Mouse (Mus musculus): ENCODE data around the gene Inmt. TPM values are rescaled to one million over a fixed set of nuclear protein-coding genes. Genes with fewer than 3 reads are reported as not detected.

Gene Inmt
- polyA plus RNA-seq, 1 experiment from 2014 or later: 0.24 TPM

DNA sequence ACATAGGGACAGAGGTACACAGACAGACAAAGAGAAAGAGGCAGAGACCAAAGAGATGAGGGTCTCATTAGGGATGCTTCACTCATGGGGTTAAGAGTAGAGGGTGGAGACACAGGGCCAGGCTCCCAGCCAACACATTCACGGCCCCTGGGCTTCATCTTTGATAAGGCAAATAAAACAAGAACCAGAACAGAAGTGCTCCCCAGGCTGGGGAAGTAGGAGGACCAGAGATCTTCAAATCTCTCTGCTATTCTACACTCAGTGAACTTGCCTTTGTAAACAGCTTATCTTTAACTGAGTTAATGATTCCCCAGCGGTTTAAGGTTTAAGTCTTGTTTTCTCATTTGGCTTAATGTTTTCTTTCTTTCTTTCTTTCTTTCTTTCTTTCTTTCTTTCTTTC lies 613 bp upstream of the Inmt start:
- ATAC-seq (ENCODE audit: low read depth): peak; percentile 11; the same call in 1 of the 2 replicates
- H3K9ac ChIP-seq (ENCODE audit: low read depth, low read length): no peak overlapping the region
- WGBS (ENCODE audit: insufficient replicate concordance): 35% methylated on average over 2 of the region's 2 CpGs

DNA sequence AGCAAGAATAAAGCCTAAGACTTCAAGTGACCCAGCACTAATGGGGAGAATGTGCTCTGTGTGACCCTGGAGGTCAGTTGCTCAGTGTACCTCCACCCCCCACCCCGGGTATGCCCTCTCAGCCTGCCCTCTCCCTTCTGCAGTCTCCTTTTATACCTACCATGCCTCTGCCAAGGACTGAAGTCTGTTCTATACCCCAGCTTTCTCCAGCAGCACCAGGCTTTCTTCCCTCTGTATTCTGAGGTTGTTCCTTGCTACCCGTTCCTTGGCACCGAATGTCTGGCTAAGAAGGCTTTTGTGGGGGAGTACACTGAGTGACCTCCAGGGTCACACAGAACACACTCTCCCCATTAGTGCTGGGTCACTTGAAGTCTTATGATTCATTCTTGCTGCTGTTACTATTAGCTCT lies 898 bp downstream of the Inmt start:
- H3K27ac ChIP-seq (ENCODE audit: low read length): no peak overlapping the region
- WGBS (ENCODE audit: insufficient replicate concordance): 51% methylated on average over 3 of the region's 3 CpGs

More for the DNA sequence above, 613 bp upstream of the Inmt start:
- Histone ChIP-seq H3K4me1 (ENCODE audit: control insufficient read depth, low read depth, low read length) (no peaks in the 10 kb centered on the region), H3K27ac (ENCODE audit: low read length) (no peak overlapping the region), H3K36me3 (ENCODE audit: control insufficient read depth, insufficient read depth) (no peaks in the 10 kb centered on the region), H3K27me3 (ENCODE audit: control insufficient read depth, insufficient read depth, low read depth, low read length) (no peaks in the 10 kb centered on the region), H3K4me3 (ENCODE audit: low read depth, low read length) (no peak overlapping the region), H3K9me3 (replicated peaks; ENCODE audit: control insufficient read depth, low read length) (no peaks in the 10 kb centered on the region), H3K4me2 (ENCODE audit: low read depth, low read length) (no peak overlapping the region)

DNA sequence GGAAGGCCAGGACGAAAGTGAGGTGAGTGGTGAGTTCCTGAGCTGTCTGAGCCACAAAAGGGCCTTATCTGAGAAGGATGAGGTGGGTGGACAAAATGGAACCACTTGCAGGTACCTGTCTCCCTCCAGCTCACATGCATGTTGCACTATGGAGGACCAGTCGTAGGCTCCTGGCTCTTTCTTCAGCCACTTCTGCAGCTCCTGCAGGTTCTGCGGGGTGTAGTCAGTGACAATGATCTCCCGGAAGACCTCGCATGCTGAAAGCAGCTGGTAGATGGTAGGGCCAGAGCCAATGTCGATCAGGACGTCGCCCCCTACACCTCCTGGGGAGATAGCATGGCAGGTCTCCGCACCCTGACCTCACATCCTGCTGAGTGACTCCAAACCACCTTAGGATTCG lies 1.7 kb downstream of the Inmt start:
- WGBS (ENCODE audit: insufficient replicate concordance): 62% methylated on average over 10 of the region's 10 CpGs
- H3K4me3 ChIP-seq (ENCODE audit: low read depth, low read length): no peak overlapping the region

More for the DNA sequence above, 898 bp downstream of the Inmt start:
- Histone ChIP-seq H3K36me3 (ENCODE audit: control insufficient read depth, insufficient read depth) (no peaks in the 10 kb centered on the region), H3K9ac (ENCODE audit: low read depth, low read length) (no peak overlapping the region), H3K4me3 (ENCODE audit: low read depth, low read length) (no peak overlapping the region), H3K4me1 (ENCODE audit: control insufficient read depth, low read depth, low read length) (no peaks in the 10 kb centered on the region), H3K4me2 (ENCODE audit: low read depth, low read length) (no peak overlapping the region), H3K27me3 (ENCODE audit: control insufficient read depth, insufficient read depth, low read depth, low read length) (no peaks in the 10 kb centered on the region), H3K9me3 (replicated peaks; ENCODE audit: control insufficient read depth, low read length) (no peaks in the 10 kb centered on the region)
- ATAC-seq (ENCODE audit: low read depth): no peak

DNA sequence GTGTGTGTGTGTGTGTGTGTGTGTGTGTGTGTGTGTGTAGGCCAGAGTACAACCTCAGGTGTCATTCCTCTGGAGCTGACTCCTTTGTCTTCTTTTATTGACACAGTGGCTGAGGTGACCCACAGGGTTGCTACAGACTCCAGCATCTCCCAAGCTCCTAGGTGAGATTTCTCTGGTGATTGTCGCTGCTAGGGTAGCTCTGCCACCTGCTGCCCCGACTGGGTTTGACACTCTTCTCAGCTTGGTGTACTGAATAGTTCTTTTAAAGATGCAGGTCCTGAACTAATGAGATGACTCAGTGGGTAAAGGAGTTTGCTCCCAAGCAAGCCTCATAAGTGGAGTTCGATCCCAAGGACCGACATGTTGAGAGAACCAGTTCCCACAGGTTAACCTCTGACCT lies 3.2 kb downstream of the Inmt start:
- H3K9me3 ChIP-seq (replicated peaks; ENCODE audit: control insufficient read depth, low read length): no peaks in the 10 kb centered on the region
- no peaks in the 10 kb centered on the region for H3K36me3 ChIP-seq (ENCODE audit: control insufficient read depth, insufficient read depth)
- ATAC-seq (ENCODE audit: low read depth): no peak
- WGBS (ENCODE audit: insufficient replicate concordance): 42% methylated on average over 4 of the region's 4 CpGs
- H3K4me1 ChIP-seq (ENCODE audit: control insufficient read depth, low read depth, low read length): no peaks in the 10 kb centered on the region
- no peak overlapping the region for H3K4me3 ChIP-seq (ENCODE audit: low read depth, low read length)
- no peak overlapping the region for H3K9ac ChIP-seq (ENCODE audit: low read depth, low read length)
- no peak overlapping the region for H3K27ac ChIP-seq (ENCODE audit: low read length)
- H3K27me3 ChIP-seq (ENCODE audit: control insufficient read depth, insufficient read depth, low read depth, low read length): no peaks in the 10 kb centered on the region
- H3K4me2 ChIP-seq (ENCODE audit: low read depth, low read length): no peak overlapping the region

More for the DNA sequence above, 1.7 kb downstream of the Inmt start:
- no peak overlapping the region for H3K4me2 ChIP-seq (ENCODE audit: low read depth, low read length)
- no peak for ATAC-seq (ENCODE audit: low read depth)
- H3K27me3 ChIP-seq (ENCODE audit: control insufficient read depth, insufficient read depth, low read depth, low read length): no peaks in the 10 kb centered on the region
- H3K4me1 ChIP-seq (ENCODE audit: control insufficient read depth, low read depth, low read length): no peaks in the 10 kb centered on the region
- no peaks in the 10 kb centered on the region for H3K9me3 ChIP-seq (replicated peaks; ENCODE audit: control insufficient read depth, low read length)
- H3K27ac ChIP-seq (ENCODE audit: low read length): no peak overlapping the region
- no peaks in the 10 kb centered on the region for H3K36me3 ChIP-seq (ENCODE audit: control insufficient read depth, insufficient read depth)
- H3K9ac ChIP-seq (ENCODE audit: low read depth, low read length): no peak overlapping the region

DNA sequence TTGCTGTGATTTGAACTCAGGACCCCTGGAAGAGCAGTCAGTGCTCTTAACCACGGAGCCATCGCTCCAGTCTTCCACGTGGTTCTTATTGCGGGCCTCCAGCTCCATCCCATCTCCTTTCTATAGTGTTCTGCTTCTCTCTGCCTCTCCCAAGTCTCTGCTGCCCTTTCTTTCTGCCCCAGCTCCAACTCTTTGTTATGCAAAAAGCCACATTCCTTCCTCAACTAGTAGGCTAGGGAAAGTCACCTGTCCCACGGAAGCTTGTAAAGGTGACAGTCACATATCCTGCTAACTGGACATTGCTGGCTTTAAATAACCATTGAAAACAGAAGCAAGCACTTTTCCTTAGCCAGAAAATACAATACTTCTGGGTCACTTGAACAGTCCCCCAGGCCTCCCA lies 5.0 kb downstream of the Inmt start:
- ATAC-seq (ENCODE audit: low read depth): no peak
- no peak overlapping the region for H3K4me2 ChIP-seq (ENCODE audit: low read depth, low read length)
- no peak overlapping the region for H3K27ac ChIP-seq (ENCODE audit: low read length)
- no peak overlapping the region for H3K9ac ChIP-seq (ENCODE audit: low read depth, low read length)
- WGBS (ENCODE audit: insufficient replicate concordance): 55% methylated on average over 5 of the region's 5 CpGs
- H3K27me3 ChIP-seq (ENCODE audit: control insufficient read depth, insufficient read depth, low read depth, low read length): no peaks in the 10 kb centered on the region
- no peaks in the 10 kb centered on the region for H3K4me1 ChIP-seq (ENCODE audit: control insufficient read depth, low read depth, low read length)
- H3K4me3 ChIP-seq (ENCODE audit: low read depth, low read length): no peak overlapping the region
- no peaks in the 10 kb centered on the region for H3K36me3 ChIP-seq (ENCODE audit: control insufficient read depth, insufficient read depth)
- no peaks in the 10 kb centered on the region for H3K9me3 ChIP-seq (replicated peaks; ENCODE audit: control insufficient read depth, low read length)

DNA sequence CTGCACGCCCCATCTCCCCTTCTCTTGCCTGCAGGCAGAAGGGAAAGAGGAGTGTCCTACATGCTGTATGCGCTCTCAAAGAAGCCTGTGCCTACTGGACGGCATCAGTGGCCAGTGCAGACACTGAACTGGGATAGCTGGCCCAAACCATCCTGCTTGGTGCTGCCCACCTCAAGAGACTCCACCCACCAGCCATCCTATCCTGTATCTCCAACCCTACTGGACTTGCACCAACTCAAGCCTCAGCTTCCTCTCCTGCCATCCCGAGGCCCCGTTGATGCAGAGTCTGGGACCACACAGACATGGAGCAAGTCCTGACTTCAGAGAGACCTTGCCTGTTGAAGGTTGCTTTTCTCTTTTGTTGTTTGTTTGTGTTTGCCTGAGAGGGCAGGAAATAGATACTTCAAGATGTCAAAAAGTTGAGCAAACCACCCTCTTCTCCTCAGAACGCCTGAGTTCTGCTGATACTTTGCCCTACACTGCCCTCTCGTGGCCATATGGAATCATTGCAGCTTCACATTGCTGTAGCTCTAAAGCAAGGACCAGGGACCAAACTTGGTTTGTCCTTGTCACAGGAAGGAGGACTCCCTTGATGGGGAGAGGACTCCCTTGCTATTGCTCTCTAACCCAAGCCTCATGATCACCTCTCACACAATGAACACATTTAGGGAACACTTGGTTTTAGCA lies 7.9 kb downstream of the Inmt start:
- no peak for ATAC-seq (ENCODE audit: low read depth)
- Histone ChIP-seq H3K9me3 (replicated peaks; ENCODE audit: control insufficient read depth, low read length) (no peaks in the 10 kb centered on the region), H3K4me1 (ENCODE audit: control insufficient read depth, low read depth, low read length) (no peaks in the 10 kb centered on the region)

DNA sequence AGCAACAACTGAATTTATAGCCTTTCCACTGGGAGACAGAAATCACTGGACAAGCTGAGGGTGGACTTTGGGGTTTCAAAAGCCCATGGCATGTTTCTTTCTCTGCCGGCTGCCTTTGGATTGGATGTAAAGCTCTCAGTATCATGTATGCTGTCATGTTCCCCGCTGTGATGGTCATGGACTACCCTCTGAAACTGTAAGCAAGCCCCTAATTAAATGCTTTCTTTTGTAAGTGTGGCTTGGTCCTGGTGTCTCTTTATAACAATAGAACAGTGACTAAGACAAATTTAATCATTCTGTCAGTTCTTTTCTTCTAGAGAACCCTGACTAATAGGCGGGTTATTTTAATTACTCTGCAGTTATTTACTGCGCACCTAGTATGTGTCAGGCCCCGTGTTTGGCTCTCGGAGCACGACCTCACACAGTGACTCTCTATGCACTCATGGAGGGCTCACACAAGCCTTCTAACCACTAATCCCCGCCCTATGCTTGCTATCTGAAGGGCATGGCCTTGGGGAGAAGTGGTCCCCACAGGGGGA lies 11.7 kb downstream of the Inmt start:
- Histone ChIP-seq H3K36me3 (ENCODE audit: control insufficient read depth, insufficient read depth) (no peaks in the 10 kb centered on the region), H3K4me1 (ENCODE audit: control insufficient read depth, low read depth, low read length) (no peaks in the 10 kb centered on the region), H3K9ac (ENCODE audit: low read depth, low read length) (no peak overlapping the region), H3K27ac (ENCODE audit: low read length) (no peak overlapping the region), H3K4me3 (ENCODE audit: low read depth, low read length) (no peak overlapping the region), H3K4me2 (ENCODE audit: low read depth, low read length) (no peak overlapping the region), H3K9me3 (replicated peaks; ENCODE audit: control insufficient read depth, low read length) (no peaks in the 10 kb centered on the region), H3K27me3 (ENCODE audit: control insufficient read depth, insufficient read depth, low read depth, low read length) (no peaks in the 10 kb centered on the region; the same call in 1 of the 2 replicates)
- ATAC-seq (ENCODE audit: low read depth): no peak
- 62% methylated on average over 8 of the region's 8 CpGs for WGBS (ENCODE audit: insufficient replicate concordance)

More for the DNA sequence above, 7.9 kb downstream of the Inmt start:
- Histone ChIP-seq H3K9ac (ENCODE audit: low read depth, low read length) (no peak overlapping the region), H3K4me2 (ENCODE audit: low read depth, low read length) (no peak overlapping the region), H3K27me3 (ENCODE audit: control insufficient read depth, insufficient read depth, low read depth, low read length) (no peaks in the 10 kb centered on the region; the same call in 1 of the 2 replicates), H3K4me3 (ENCODE audit: low read depth, low read length) (no peak overlapping the region), H3K36me3 (ENCODE audit: control insufficient read depth, insufficient read depth) (no peaks in the 10 kb centered on the region), H3K27ac (ENCODE audit: low read length) (no peak overlapping the region)
- WGBS (ENCODE audit: insufficient replicate concordance): 40% methylated on average over 7 of the region's 7 CpGs

DNA sequence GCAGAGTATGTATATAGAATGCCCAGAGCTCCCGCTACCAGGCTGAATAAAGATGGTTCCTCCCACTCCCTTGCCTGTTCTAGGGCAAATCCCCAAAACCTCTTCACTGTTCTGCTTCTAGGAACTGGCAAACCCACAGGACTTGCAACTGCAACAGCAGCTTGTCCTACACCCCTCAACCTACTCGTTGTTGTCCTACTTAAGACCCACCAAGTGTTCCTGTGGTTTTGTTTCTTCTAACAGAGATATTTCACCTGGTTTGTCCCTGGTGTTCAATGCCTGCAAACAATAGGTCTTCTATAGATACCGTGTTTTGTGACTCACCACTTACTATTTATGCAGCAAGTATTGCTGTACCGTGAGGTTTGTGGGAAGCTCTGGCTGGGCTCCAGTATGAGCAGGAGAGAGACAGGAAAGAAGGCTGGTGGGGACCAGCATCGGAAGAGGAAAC lies 13.5 kb downstream of the Inmt start:
- H3K9ac ChIP-seq (ENCODE audit: low read depth, low read length): no peak overlapping the region
- 47% methylated on average over 5 of the region's 5 CpGs for WGBS (ENCODE audit: insufficient replicate concordance)
- no peak overlapping the region for H3K27ac ChIP-seq (ENCODE audit: low read length)
- no peak overlapping the region for H3K4me2 ChIP-seq (ENCODE audit: low read depth, low read length)
- H3K36me3 ChIP-seq (ENCODE audit: control insufficient read depth, insufficient read depth): no peaks in the 10 kb centered on the region
- no peaks in the 10 kb centered on the region for H3K4me1 ChIP-seq (ENCODE audit: control insufficient read depth, low read depth, low read length)
- no peaks in the 10 kb centered on the region for H3K9me3 ChIP-seq (replicated peaks; ENCODE audit: control insufficient read depth, low read length)
- no peak overlapping the region for H3K4me3 ChIP-seq (ENCODE audit: low read depth, low read length)
- H3K27me3 ChIP-seq (ENCODE audit: control insufficient read depth, insufficient read depth, low read depth, low read length): no peaks in the 10 kb centered on the region; the same call in 1 of the 2 replicates
- ATAC-seq (ENCODE audit: low read depth): no peak

DNA sequence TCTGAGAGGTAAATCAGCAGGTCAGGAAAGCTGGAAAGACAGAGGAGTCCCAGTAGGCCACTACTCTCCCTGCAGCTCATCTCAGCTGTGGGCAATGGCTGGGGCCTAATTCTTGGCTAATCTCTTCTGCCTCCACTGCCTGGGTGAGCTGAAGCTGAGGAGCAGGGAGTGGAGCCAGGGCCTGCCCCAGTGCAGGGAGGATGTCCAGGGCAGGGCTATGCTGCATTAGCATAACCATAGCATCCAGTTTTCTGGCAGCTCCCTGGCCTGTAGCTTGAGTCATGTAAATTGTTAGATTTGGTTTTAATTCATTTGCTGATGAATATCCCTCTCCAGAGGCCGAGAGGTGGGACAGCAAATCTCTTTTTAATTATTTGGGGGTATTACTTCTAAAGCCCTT lies 15.6 kb downstream of the Inmt start:
- H3K4me2 ChIP-seq (ENCODE audit: low read depth, low read length): no peak overlapping the region
- no peak overlapping the region for H3K27ac ChIP-seq (ENCODE audit: low read length)
- H3K9me3 ChIP-seq (replicated peaks; ENCODE audit: control insufficient read depth, low read length): no peaks in the 10 kb centered on the region
- H3K4me3 ChIP-seq (ENCODE audit: low read depth, low read length): no peak overlapping the region
- no peaks in the 10 kb centered on the region for H3K4me1 ChIP-seq (ENCODE audit: control insufficient read depth, low read depth, low read length)
- WGBS (ENCODE audit: insufficient replicate concordance): 26% methylated on average over 1 of the region's 1 CpGs
- no peak for ATAC-seq (ENCODE audit: low read depth)
- no peaks in the 10 kb centered on the region for H3K27me3 ChIP-seq (ENCODE audit: control insufficient read depth, insufficient read depth, low read depth, low read length)
- no peaks in the 10 kb centered on the region for H3K36me3 ChIP-seq (ENCODE audit: control insufficient read depth, insufficient read depth)
- no peak overlapping the region for H3K9ac ChIP-seq (ENCODE audit: low read depth, low read length)
